Mouse (Mus musculus): ENCODE measurements around the gene Trappc11. TPM values are rescaled to one million over a fixed set of nuclear protein-coding genes. Genes with fewer than 3 reads are reported as not detected.

The Trappc11 gene
- polyA plus RNA-seq, 1 experiment, result 16.7 TPM

GRCm38 (mm10) chr8:47501994-47502393 is 31.3 kb downstream of the Trappc11 start:
- no peak overlapping the region for H3K4me3 ChIP-seq
- no peaks in the 10 kb centered on the region for H3K27me3 ChIP-seq (ENCODE audit: control insufficient read depth, insufficient read depth, insufficient read length)
- no peak overlapping the region for H3ac ChIP-seq (ENCODE audit: control insufficient read depth, insufficient read length)
- peaks cover 41% of the 10 kb centered on the region for H3K36me3 ChIP-seq (ENCODE audit: control insufficient read depth, insufficient read depth)
- H3K79me2 ChIP-seq (ENCODE audit: control insufficient read depth, insufficient read depth), result no peaks in the 10 kb centered on the region
- no peak overlapping the region for H3K4me2 ChIP-seq (ENCODE audit: low read depth)
- TF ChIP-seq REST (IDR thresholded peaks at IDR 0.05; ENCODE audit: insufficient read depth, insufficient read length) (no peak), MYOG (IDR thresholded peaks at IDR 0.05; ENCODE audit: control insufficient read depth in 1 of 3, insufficient read depth in 1 of 3, insufficient read length in 2 of 3, low read depth in 2 of 3) (no peak), SRF (IDR thresholded peaks at IDR 0.05; ENCODE audit: control insufficient read depth, insufficient read length, low read depth) (no peak), POLR2A (IDR thresholded peaks at IDR 0.05; ENCODE audit: insufficient read length, low read depth) (no peak), POLR2AphosphoS2 (IDR thresholded peaks at IDR 0.05; ENCODE audit: insufficient read length, low read depth) (no peak), E2F4 (IDR thresholded peaks at IDR 0.05; ENCODE audit: insufficient read depth) (no peak), MYOD1 (IDR thresholded peaks at IDR 0.05; ENCODE audit: control insufficient read depth in 1 of 3, insufficient read length in 2 of 3, low read depth in 2 of 3) (no peak), TCF3 (IDR thresholded peaks at IDR 0.05; ENCODE audit: insufficient read length, low read depth) (no peak), USF1 (IDR thresholded peaks at IDR 0.05; ENCODE audit: low read depth) (no peak), CEBPB (IDR thresholded peaks at IDR 0.05; ENCODE audit: insufficient read depth, poor library complexity, severe bottlenecking) (no peak)

- Histone ChIP-seq H3K4me3 (no peak overlapping the region), H3K36me3 (ENCODE audit: control insufficient read depth, insufficient read depth) (peaks cover 43% of the 10 kb centered on the region)
- TF ChIP-seq TCF12 (IDR thresholded peaks at IDR 0.05; ENCODE audit: insufficient read depth, poor library complexity, severe bottlenecking) (no peak), POLR2AphosphoS2 (IDR thresholded peaks at IDR 0.05; ENCODE audit: insufficient read length, low read depth) (no peak), USF1 (IDR thresholded peaks at IDR 0.05; ENCODE audit: low read depth) (no peak), TCF3 (IDR thresholded peaks at IDR 0.05; ENCODE audit: insufficient read length, low read depth) (no peak), CEBPB (IDR thresholded peaks at IDR 0.05; ENCODE audit: insufficient read depth, poor library complexity, severe bottlenecking) (no peak), REST (IDR thresholded peaks at IDR 0.05; ENCODE audit: insufficient read depth, insufficient read length) (no peak), E2F4 (IDR thresholded peaks at IDR 0.05; ENCODE audit: insufficient read depth) (no peak), MYOD1 (IDR thresholded peaks at IDR 0.05; ENCODE audit: control insufficient read depth in 1 of 3, insufficient read length in 2 of 3, low read depth in 2 of 3) (no peak)
These were observed 37.8 kb downstream of the Trappc11 start for GRCm38 (mm10) chr8:47495428-47495827.

GRCm38 (mm10) chr8:47494602-47495153 is 38.6 kb downstream of the Trappc11 start:
- TF ChIP-seq USF1 (IDR thresholded peaks at IDR 0.05; ENCODE audit: low read depth) (no peak), MAX (IDR thresholded peaks at IDR 0.05; ENCODE audit: low read depth) (no peak), CEBPB (IDR thresholded peaks at IDR 0.05; ENCODE audit: insufficient read depth, poor library complexity, severe bottlenecking) (no peak), POLR2AphosphoS2 (IDR thresholded peaks at IDR 0.05; ENCODE audit: insufficient read length, low read depth) (no peak), TCF12 (IDR thresholded peaks at IDR 0.05; ENCODE audit: insufficient read depth, poor library complexity, severe bottlenecking) (no peak), MYOG (IDR thresholded peaks at IDR 0.05; ENCODE audit: control insufficient read depth in 1 of 3, insufficient read depth in 1 of 3, insufficient read length in 2 of 3, low read depth in 2 of 3) (no peak), POLR2A (IDR thresholded peaks at IDR 0.05; ENCODE audit: insufficient read length, low read depth) (no peak), E2F4 (IDR thresholded peaks at IDR 0.05; ENCODE audit: insufficient read depth) (no peak), REST (IDR thresholded peaks at IDR 0.05; ENCODE audit: insufficient read depth, insufficient read length) (no peak), TCF3 (IDR thresholded peaks at IDR 0.05; ENCODE audit: insufficient read length, low read depth) (no peak), MYOD1 (IDR thresholded peaks at IDR 0.05; ENCODE audit: control insufficient read depth in 1 of 3, insufficient read length in 2 of 3, low read depth in 2 of 3) (no peak), SRF (IDR thresholded peaks at IDR 0.05; ENCODE audit: control insufficient read depth, insufficient read length, low read depth) (no peak)
- Histone ChIP-seq H3K4me3 (no peak overlapping the region), H3K4me2 (ENCODE audit: low read depth) (no peak overlapping the region), H3ac (ENCODE audit: control insufficient read depth, insufficient read length) (no peak overlapping the region), H3K79me2 (ENCODE audit: control insufficient read depth, insufficient read depth) (no peaks in the 10 kb centered on the region), H3K36me3 (ENCODE audit: control insufficient read depth, insufficient read depth) (peaks cover 36% of the 10 kb centered on the region), H3K27me3 (ENCODE audit: control insufficient read depth, insufficient read depth, insufficient read length) (no peaks in the 10 kb centered on the region)

More at GRCm38 (mm10) chr8:47495428-47495827, 37.8 kb downstream of the Trappc11 start:
- no peak overlapping the region for H3K4me2 ChIP-seq (ENCODE audit: low read depth)
- no peaks in the 10 kb centered on the region for H3K27me3 ChIP-seq (ENCODE audit: control insufficient read depth, insufficient read depth, insufficient read length)
- no peaks in the 10 kb centered on the region for H3K79me2 ChIP-seq (ENCODE audit: control insufficient read depth, insufficient read depth)
- no peak overlapping the region for H3ac ChIP-seq (ENCODE audit: control insufficient read depth, insufficient read length)

- TF ChIP-seq REST (IDR thresholded peaks at IDR 0.05; ENCODE audit: insufficient read depth, insufficient read length) (no peak), TCF12 (IDR thresholded peaks at IDR 0.05; ENCODE audit: insufficient read depth, poor library complexity, severe bottlenecking) (no peak), MYOD1 (IDR thresholded peaks at IDR 0.05; ENCODE audit: control insufficient read depth in 1 of 3, insufficient read length in 2 of 3, low read depth in 2 of 3) (no peak), MYOG (IDR thresholded peaks at IDR 0.05; ENCODE audit: control insufficient read depth in 1 of 3, insufficient read depth in 1 of 3, insufficient read length in 2 of 3, low read depth in 2 of 3) (no peak), USF1 (IDR thresholded peaks at IDR 0.05; ENCODE audit: low read depth) (no peak), SRF (IDR thresholded peaks at IDR 0.05; ENCODE audit: control insufficient read depth, insufficient read length, low read depth) (no peak), POLR2AphosphoS2 (IDR thresholded peaks at IDR 0.05; ENCODE audit: insufficient read length, low read depth) (no peak), POLR2A (IDR thresholded peaks at IDR 0.05; ENCODE audit: insufficient read length, low read depth) (no peak), E2F4 (IDR thresholded peaks at IDR 0.05; ENCODE audit: insufficient read depth) (no peak), MAX (IDR thresholded peaks at IDR 0.05; ENCODE audit: low read depth) (no peak), CEBPB (IDR thresholded peaks at IDR 0.05; ENCODE audit: insufficient read depth, poor library complexity, severe bottlenecking) (no peak)
- Histone ChIP-seq H3ac (ENCODE audit: control insufficient read depth, insufficient read length) (no peak overlapping the region), H3K36me3 (ENCODE audit: control insufficient read depth, insufficient read depth) (peaks cover 36% of the 10 kb centered on the region), H3K27me3 (ENCODE audit: control insufficient read depth, insufficient read depth, insufficient read length) (no peaks in the 10 kb centered on the region), H3K79me2 (ENCODE audit: control insufficient read depth, insufficient read depth) (no peaks in the 10 kb centered on the region), H3K4me2 (ENCODE audit: low read depth) (no peak overlapping the region), H3K4me3 (no peak overlapping the region)
These were observed 40.2 kb downstream of the Trappc11 start for GRCm38 (mm10) chr8:47493106-47493505.
